8 mouse cellular contexts compared by ENCODE assay signal in genomic region chrX:170018571-170019218, GRCm38 (mm10). TPM values are rescaled to one million over a fixed set of nuclear protein-coding genes. Genes with fewer than 3 reads are reported as not detected.
DNase-seq lines count a peak whose midpoint lies in the region; ATAC-seq lines count a peak whose summit lies in the region.
"Not testable (repeated sequence)": the region's sequence is repeated elsewhere in the genome, so short reads cannot be mapped to it uniquely, and the experiment has no call there.

No protein-coding gene starts in this region.

- 86% methylated on average over 66 of the region's 66 CpGs for WGBS in forebrain, embryonic 15.5 days
- WGBS in lung, embryonic 16.5 days = 86% methylated on average over 66 of the region's 66 CpGs

- not testable (repeated sequence) for H3K27me3 ChIP-seq in forebrain, embryonic 15.5 days; lung, embryonic 16.5 days (ENCODE audit: control insufficient read depth, insufficient read depth, low read depth, low read length)

- peak; percentile 81 for ATAC-seq in forebrain, embryonic 15.5 days (replicated peaks)
- peak; percentile 77 for ATAC-seq in lung, embryonic 16.5 days (ENCODE audit: low read depth)
- ATAC-seq in neutrophil, adult 5-6 weeks (ENCODE audit: extremely low read depth, insufficient number of reproducible peaks, low FRiP score, poor library complexity, severe bottlenecking) = peak; percentile 25; the same call in 1 of the 2 replicates

- DNase-seq in ES-E14 (ENCODE audit: low read depth, low spot score) = peak; percentile 92
- peak; percentile 64 for DNase-seq in cerebellum, adult 8-10 months
- DNase-seq in heart, postnatal 4 days = peak; percentile 75
- peak; percentile 88 for DNase-seq in layer of hippocampus, adult 11-12 months (ENCODE audit: low spot score)
- peak; percentile 56 to 80 for DNase-seq in thymus, postnatal 36 days

- H3K4me3 ChIP-seq in ES-E14 (ENCODE audit: insufficient read depth in 1 of 2, low read depth in 1 of 2, low read length in 2 of 2, poor library complexity in 1 of 2, severe bottlenecking in 1 of 2) = peak overlapping the region; percentile 28 to 45
- H3K4me3 ChIP-seq in forebrain, embryonic 15.5 days; lung, embryonic 16.5 days (ENCODE audit: low read length): not testable (repeated sequence)

- not testable (repeated sequence) for H3K9me3 ChIP-seq in ES-E14 (ENCODE audit: control insufficient read depth, insufficient read depth, low read depth, low read length)
- H3K9me3 ChIP-seq in forebrain, embryonic 15.5 days = peaks cover 22% of the 10 kb centered on the region
- peaks cover 16% of the 10 kb centered on the region for H3K9me3 ChIP-seq in lung, embryonic 16.5 days (ENCODE audit: control insufficient read depth, low read length)

- in situ Hi-C loops in ES-E14 (cut with MboI; ENCODE audit: low sequenced_read_pairs in 2 of 2, unreplicated experiment in 2 of 2) = not testable (repeated sequence)

- peaks cover 54% of the 10 kb centered on the region for H3K36me3 ChIP-seq in ES-E14 (ENCODE audit: control insufficient read depth, insufficient read depth, low read length, poor library complexity, severe bottlenecking)
- peaks cover 32% of the 10 kb centered on the region for H3K36me3 ChIP-seq in forebrain, embryonic 15.5 days
- H3K36me3 ChIP-seq in lung, embryonic 16.5 days (ENCODE audit: control insufficient read depth, insufficient read depth, low read length) = peaks cover 35% of the 10 kb centered on the region

- H3K9ac ChIP-seq in ES-E14 (ENCODE audit: insufficient read depth, low read depth, low read length, poor library complexity, severe bottlenecking) = peak overlapping the region; percentile 51
- H3K9ac ChIP-seq in forebrain, embryonic 15.5 days (replicated peaks); lung, embryonic 16.5 days (ENCODE audit: low read length): not testable (repeated sequence)

- peak overlapping the region; percentile 56 for H3K27ac ChIP-seq in ES-E14 (ENCODE audit: insufficient read depth, low read depth, low read length, poor library complexity, severe bottlenecking)
- not testable (repeated sequence) for H3K27ac ChIP-seq in forebrain, embryonic 15.5 days (replicated peaks); lung, embryonic 16.5 days (ENCODE audit: low read length)

- not testable (repeated sequence) for H3K4me2 ChIP-seq in forebrain, embryonic 15.5 days (replicated peaks); lung, embryonic 16.5 days (ENCODE audit: low read depth, low read length)

- H3K4me1 ChIP-seq in ES-E14 (ENCODE audit: control insufficient read depth in 2 of 2, insufficient read depth in 2 of 2, low read length in 2 of 2, poor library complexity in 1 of 2); forebrain, embryonic 15.5 days; lung, embryonic 16.5 days (replicated peaks; ENCODE audit: control insufficient read depth, insufficient read depth, low read length): not testable (repeated sequence)

RNA-seq across cellular contexts. Expression of gene Gm21887, which starts 9.2 kb away (rescaled TPM):
- total RNA-seq in ES-E14 (2012; rRNA removed) = 165 and 322 TPM in 2 replicates
- polyA plus RNA-seq in forebrain, embryonic 15.5 days (2015; fragmentation: Nextera tagmentation; extraction: Ambion mirVana) = 189 and 242 TPM in 2 replicates
- 100 to 1,000 TPM in 1 of 2 experiments, 10 to 100 TPM in 1; 99.1 to 109 TPM for total RNA-seq in heart, postnatal 4 days (2021)
- 126 and 202 TPM in 2 replicates for polyA plus RNA-seq in lung, embryonic 16.5 days (2015; fragmentation: Nextera tagmentation; extraction: Ambion mirVana)
- total RNA-seq in neutrophil, adult 5-6 weeks (2017) = 206 and 226 TPM in 2 replicates

Comparison
In these comparisons a context has a peak if more than half of its experiments do, and no peak if none do; other contexts are left out.
1. ATAC-seq: peak in every context shown above with its lines; median percentile 81 in forebrain, embryonic 15.5 days; 77 in lung, embryonic 16.5 days; 25 in neutrophil, adult 5-6 weeks.